Mouse (Mus musculus): Measurements from ENCODE around the gene Adat3. TPM values are rescaled to one million over a fixed set of nuclear protein-coding genes. Genes with fewer than 3 reads are reported as not detected.
"Not testable (repeated sequence)": the region's sequence is repeated elsewhere in the genome, so short reads cannot be mapped to it uniquely, and the experiment has no call there.

The Adat3 gene
- polyA plus RNA-seq, 1 experiment from 2014 or later = 2.1 TPM

GRCm38 (mm10) chr10:80646936-80647335 lies 44.3 kb downstream of the Adat3 start:
- WGBS (ENCODE audit: insufficient replicate concordance) = 74% methylated on average over 10 of the region's 10 CpGs
- Histone ChIP-seq H3K4me1 (ENCODE audit: insufficient read depth) (no peaks in the 10 kb centered on the region), H3K36me3 (replicated peaks; ENCODE audit: insufficient read depth, low read length) (peaks cover 17% of the 10 kb centered on the region; the same call in 1 of the 2 replicates), H3K4me3 (ENCODE audit: low read depth, low read length) (no peak overlapping the region), H3K9me3 (ENCODE audit: low read length) (no peaks in the 10 kb centered on the region), H3K9ac (replicated peaks) (no peak overlapping the region), H3K27me3 (ENCODE audit: insufficient read depth, low read length) (no peaks in the 10 kb centered on the region), H3K27ac (ENCODE audit: low read depth) (no peak overlapping the region), H3K4me2 (ENCODE audit: low read depth, low read length) (no peak overlapping the region)
- DNase-seq (peak; percentile 39), ATAC-seq (peak; percentile 63)
- TF ChIP-seq EP300 (IDR thresholded peaks at IDR 0.05; ENCODE audit: low read depth) (no peak), CTCF (IDR thresholded peaks at IDR 0.05; ENCODE audit: low read depth) (no peak)

- H3K9me3 ChIP-seq (ENCODE audit: low read length); DNase-seq; H3K4me1 ChIP-seq (ENCODE audit: insufficient read depth); H3K27me3 ChIP-seq (ENCODE audit: insufficient read depth, low read length); H3K36me3 ChIP-seq (replicated peaks; ENCODE audit: insufficient read depth, low read length); H3K27ac ChIP-seq (ENCODE audit: low read depth); H3K4me3 ChIP-seq (ENCODE audit: low read depth, low read length); ATAC-seq; H3K9ac ChIP-seq (replicated peaks); H3K4me2 ChIP-seq (ENCODE audit: low read depth, low read length): not testable (repeated sequence)
- WGBS (ENCODE audit: insufficient replicate concordance) = 75% methylated on average over 6 of the region's 6 CpGs
Observed at GRCm38 (mm10) chr10:80649910-80650309, 47.2 kb downstream of the Adat3 start.

GRCm38 (mm10) chr10:80650392-80650791 lies 47.7 kb downstream of the Adat3 start:
- Histone ChIP-seq H3K9me3 (ENCODE audit: low read length) (no peaks in the 10 kb centered on the region), H3K4me3 (ENCODE audit: low read depth, low read length) (no peak overlapping the region), H3K9ac (replicated peaks) (no peak overlapping the region), H3K4me2 (ENCODE audit: low read depth, low read length) (no peak overlapping the region), H3K27ac (ENCODE audit: low read depth) (no peak overlapping the region), H3K4me1 (ENCODE audit: insufficient read depth) (peaks cover 6% of the 10 kb centered on the region), H3K27me3 (ENCODE audit: insufficient read depth, low read length) (no peaks in the 10 kb centered on the region), H3K36me3 (replicated peaks; ENCODE audit: insufficient read depth, low read length) (peaks cover 1% of the 10 kb centered on the region; the same call in 1 of the 2 replicates)
- TF ChIP-seq EP300 (IDR thresholded peaks at IDR 0.05; ENCODE audit: low read depth) (no peak), CTCF (IDR thresholded peaks at IDR 0.05; ENCODE audit: low read depth) (no peak)
- no peak for ATAC-seq
- WGBS (ENCODE audit: insufficient replicate concordance) = 86% methylated on average over 10 of the region's 10 CpGs
- DNase-seq = no peak

- no peak overlapping the region for H3K27ac ChIP-seq (ENCODE audit: low read depth)
- no peak overlapping the region for H3K4me2 ChIP-seq (ENCODE audit: low read depth, low read length)
- H3K9me3 ChIP-seq (ENCODE audit: low read length) = no peaks in the 10 kb centered on the region
- no peaks in the 10 kb centered on the region for H3K27me3 ChIP-seq (ENCODE audit: insufficient read depth, low read length)
- DNase-seq (no peak), ATAC-seq (no peak)
- no peak overlapping the region for H3K4me3 ChIP-seq (ENCODE audit: low read depth, low read length)
- peaks cover 22% of the 10 kb centered on the region for H3K4me1 ChIP-seq (ENCODE audit: insufficient read depth)
- WGBS (ENCODE audit: insufficient replicate concordance) = 75% methylated on average over 6 of the region's 6 CpGs
- no peak for TF ChIP-seq CTCF (IDR thresholded peaks at IDR 0.05; ENCODE audit: low read depth)
- no peaks in the 10 kb centered on the region for H3K36me3 ChIP-seq (replicated peaks; ENCODE audit: insufficient read depth, low read length)
- 0 out of 2 replicates have a peak overlapping the region, but pooled peaks have one; percentile 17 for H3K9ac ChIP-seq (replicated peaks)
Observed at GRCm38 (mm10) chr10:80653156-80653720, 50.6 kb downstream of the Adat3 start.

- TF ChIP-seq CTCF (IDR thresholded peaks at IDR 0.05; ENCODE audit: low read depth) = no peak
- no peak for TF ChIP-seq EP300 (IDR thresholded peaks at IDR 0.05; ENCODE audit: low read depth)
- H3K4me1 ChIP-seq (ENCODE audit: insufficient read depth) = peaks cover 31% of the 10 kb centered on the region
- ATAC-seq (no peak), DNase-seq (no peak)
- no peak overlapping the region for H3K4me3 ChIP-seq (ENCODE audit: low read depth, low read length)
- no peak overlapping the region for H3K4me2 ChIP-seq (ENCODE audit: low read depth, low read length)
- no peak overlapping the region for H3K27ac ChIP-seq (ENCODE audit: low read depth)
- no peaks in the 10 kb centered on the region for H3K27me3 ChIP-seq (ENCODE audit: insufficient read depth, low read length)
- no peaks in the 10 kb centered on the region for H3K36me3 ChIP-seq (replicated peaks; ENCODE audit: insufficient read depth, low read length)
- no peaks in the 10 kb centered on the region for H3K9me3 ChIP-seq (ENCODE audit: low read length)
- H3K9ac ChIP-seq (replicated peaks) = no peak overlapping the region
- 89% methylated on average over 6 of the region's 6 CpGs for WGBS (ENCODE audit: insufficient replicate concordance)
Observed at GRCm38 (mm10) chr10:80654866-80655265, 52.2 kb downstream of the Adat3 start.

- Histone ChIP-seq H3K4me1 (ENCODE audit: insufficient read depth) (peaks cover 31% of the 10 kb centered on the region), H3K4me2 (ENCODE audit: low read depth, low read length) (peak overlapping the region; percentile 97), H3K9me3 (ENCODE audit: low read length) (no peaks in the 10 kb centered on the region), H3K9ac (replicated peaks) (peak overlapping the region; percentile 93), H3K36me3 (replicated peaks; ENCODE audit: insufficient read depth, low read length) (no peaks in the 10 kb centered on the region), H3K27ac (ENCODE audit: low read depth) (peak overlapping the region; percentile 80), H3K4me3 (ENCODE audit: low read depth, low read length) (peak overlapping the region; percentile 91), H3K27me3 (ENCODE audit: insufficient read depth, low read length) (no peaks in the 10 kb centered on the region)
- ATAC-seq = 0 out of 2 replicates have a peak, but pooled peaks have one; percentile 2
- DNase-seq = no peak
- TF ChIP-seq CTCF (IDR thresholded peaks at IDR 0.05; ENCODE audit: low read depth) (no peak), EP300 (IDR thresholded peaks at IDR 0.05; ENCODE audit: low read depth) (no peak)
- WGBS (ENCODE audit: insufficient replicate concordance) = 6% methylated on average over 12 of the region's 12 CpGs
Observed at GRCm38 (mm10) chr10:80655406-80656129, 52.9 kb downstream of the Adat3 start.

Data from liver, postnatal 0 days (tissue).